Mouse (Mus musculus) layer of hippocampus, adult 18-20 months (tissue): ENCODE data around the gene Rnf130. TPM values are rescaled to one million over a fixed set of nuclear protein-coding genes. Genes with fewer than 3 reads are reported as not detected.

Experiments used
- DNase-seq, 2 experiments: peaks; one replicate each; pipeline ENCODE4 v3.0.0; 2022; ENCODE audit warnings: low spot score in 2 of 2
- long read RNA-seq: library from polyadenylated mRNA; stranded (forward); transcript quantifications from one replicate; pipeline ENCODE4 v2.0.0, GENCODE M21; 2021
- total RNA-seq, 2 experiments: library from RNA; stranded (reverse); gene quantifications; 2 replicates each; pipeline ENCODE4 v1.2.3; 2021

Gene Rnf130
- total RNA-seq = 10 to 100 TPM; 79.9 to 80.8 TPM
- long read RNA-seq, transcript Rnf130-202 (9 exons, 1,502 nt) = major isoform, 26 of 73 reads
- long read RNA-seq, partial matches to known transcripts = 8 of 73 reads
- long read RNA-seq, other reads (novel, unspliced or antisense) = 38 of 73 reads

DNA sequence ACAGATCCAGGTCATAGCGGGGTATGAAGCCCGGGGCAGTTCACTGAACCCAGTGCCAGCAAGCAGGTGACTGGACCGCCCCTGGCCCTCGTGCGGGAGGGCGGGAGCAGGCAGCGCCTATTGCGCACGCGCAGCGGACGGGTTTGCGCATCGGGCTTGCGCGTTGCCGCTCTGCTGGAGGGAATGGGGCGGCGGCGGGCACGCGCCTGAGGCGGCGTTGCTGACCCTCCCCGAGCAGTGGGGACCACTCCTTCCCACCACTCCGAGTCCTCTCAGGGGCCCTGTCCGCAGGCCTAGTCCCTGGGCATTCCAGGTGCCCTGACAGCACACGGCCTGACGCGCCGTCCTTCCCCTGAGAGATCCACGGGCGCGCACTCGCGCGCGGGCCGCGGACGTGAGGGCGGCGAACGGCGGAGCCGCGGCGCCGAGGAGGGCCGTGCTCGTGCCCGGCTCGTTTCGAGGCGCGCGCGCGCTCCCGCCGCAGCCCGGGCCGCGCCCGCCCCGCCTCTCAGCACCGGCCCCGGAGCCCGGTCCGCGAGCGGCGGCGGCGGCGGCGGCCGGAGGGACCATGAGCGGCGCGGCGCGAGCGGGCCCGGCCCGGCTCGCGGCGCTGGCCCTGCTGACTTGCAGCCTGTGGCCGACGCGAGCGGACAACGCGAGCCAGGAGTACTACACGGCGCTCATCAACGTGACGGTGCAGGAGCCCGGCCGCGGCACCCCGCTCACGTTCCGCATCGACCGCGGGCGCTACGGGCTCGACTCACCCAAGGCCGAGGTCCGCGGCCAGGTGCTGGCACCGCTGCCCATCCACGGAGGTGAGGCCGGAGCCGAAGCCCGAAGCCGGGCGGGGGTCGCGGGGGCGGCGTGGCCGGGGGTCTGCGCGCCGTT, at the start of gene Rnf130:
Rnf130 (plus strand) TSS at position 514 of the 888 bp plus-strand sequence.
- peak; percentile 94 to 97 for DNase-seq

DNA sequence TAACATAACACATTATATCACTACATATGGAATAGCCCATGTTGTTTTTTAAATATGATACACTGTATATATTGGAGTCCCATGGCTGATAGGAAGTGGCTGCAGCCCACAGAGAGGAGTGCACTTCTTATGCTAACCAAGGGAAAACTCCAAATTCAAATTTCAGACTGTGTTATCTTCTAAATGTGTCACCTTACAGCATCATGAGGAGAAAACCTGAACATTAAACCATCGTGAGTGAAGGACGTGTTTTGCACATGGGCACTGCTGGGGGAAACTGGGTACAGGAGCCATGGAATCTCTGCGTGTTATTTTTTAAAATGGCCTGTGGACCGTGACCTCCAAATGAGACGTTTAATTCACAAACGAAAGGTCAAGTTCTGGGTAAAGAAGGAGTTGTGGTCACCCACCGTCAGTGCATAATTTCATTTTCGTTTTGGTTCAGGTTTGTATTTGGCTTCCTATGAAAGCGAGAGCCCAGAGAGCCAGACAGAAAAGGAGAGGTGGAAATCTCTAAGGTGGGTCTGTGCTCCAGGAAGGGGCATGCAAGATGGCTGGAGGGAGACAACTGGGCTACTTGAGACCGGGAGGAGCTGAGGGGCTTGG, 47.1 kb upstream of the Rnf130 start:
- DNase-seq = no peak

DNA sequence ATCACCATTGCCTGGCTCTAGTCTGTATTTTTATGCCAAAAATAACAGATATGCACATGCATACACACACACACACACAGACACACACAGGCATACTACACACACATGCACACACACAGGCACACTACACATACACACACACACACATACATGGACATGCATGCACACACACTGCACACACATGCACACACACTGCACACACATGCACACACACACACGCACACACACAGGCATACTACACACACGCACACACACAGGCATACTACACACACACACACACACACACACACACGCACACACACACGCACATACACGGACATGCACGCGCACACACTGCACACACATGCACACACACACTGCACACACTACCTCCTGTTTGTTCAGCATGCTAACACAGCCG, 46.2 kb upstream of the Rnf130 start:
- DNase-seq = no peak

DNA sequence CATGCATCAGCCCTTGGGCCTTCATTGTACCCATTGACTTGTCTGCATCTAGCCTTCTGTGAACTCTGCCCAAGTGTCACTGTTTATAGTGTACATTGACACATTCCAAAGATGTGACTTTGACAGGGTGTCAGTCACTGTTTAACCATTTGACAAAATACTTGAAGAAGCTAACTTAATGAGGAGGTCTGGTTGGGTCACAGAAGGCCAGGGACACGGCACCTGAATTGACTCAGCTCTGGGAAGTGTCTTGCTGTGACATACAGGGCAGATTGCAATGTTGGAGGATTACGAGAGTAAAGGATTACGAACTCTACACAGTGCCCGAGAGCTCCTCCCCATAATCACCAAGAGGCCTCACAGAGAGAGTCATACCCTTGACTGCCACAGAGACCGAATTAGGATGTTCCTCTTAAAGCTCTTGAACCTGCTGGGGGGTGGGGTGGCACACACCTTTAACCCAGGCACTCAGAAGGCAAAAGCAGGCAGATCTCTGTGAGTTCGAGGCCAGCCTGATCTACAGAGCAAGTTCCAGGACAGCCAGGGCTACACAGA, 44.4 kb upstream of the Rnf130 start:
- DNase-seq = no peak

DNA sequence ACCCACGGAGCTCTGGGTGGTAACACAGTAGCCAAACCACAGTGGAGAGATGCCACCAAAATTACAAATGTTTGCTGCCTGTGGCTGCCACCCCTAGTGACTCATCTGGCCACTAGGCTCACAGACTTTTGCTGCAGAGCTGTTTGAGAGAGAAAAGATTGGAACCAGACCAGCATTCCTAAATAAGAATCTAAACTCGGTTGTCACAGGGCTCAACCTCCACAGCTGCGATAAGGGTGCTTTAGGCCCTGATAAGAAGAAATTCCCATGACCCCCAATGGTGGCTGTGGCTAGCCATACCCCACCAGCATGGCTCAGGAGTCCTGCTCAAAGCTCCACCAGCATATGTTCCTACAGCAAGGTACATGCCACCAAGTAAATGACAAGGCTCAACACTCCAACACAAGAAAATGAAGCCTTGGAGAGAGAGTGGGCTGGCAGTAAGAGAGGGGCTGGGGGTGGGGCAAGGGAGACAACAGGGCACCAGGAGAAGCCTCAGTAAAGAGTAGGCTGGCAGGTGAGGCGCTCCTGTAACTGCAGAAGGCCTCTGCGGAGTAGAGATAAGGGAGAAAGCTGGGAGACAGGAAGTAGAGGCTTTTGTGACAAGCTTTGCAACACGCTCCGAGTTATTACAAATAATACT, 43.7 kb upstream of the Rnf130 start:
- no peak for DNase-seq

GRCm38 (mm10) chr11:49982094-49982493, 43.1 kb upstream of the Rnf130 start:
- DNase-seq = no peak

- no peak for DNase-seq
Observed at GRCm38 (mm10) chr11:49982881-49983280, 42.3 kb upstream of the Rnf130 start.

DNA sequence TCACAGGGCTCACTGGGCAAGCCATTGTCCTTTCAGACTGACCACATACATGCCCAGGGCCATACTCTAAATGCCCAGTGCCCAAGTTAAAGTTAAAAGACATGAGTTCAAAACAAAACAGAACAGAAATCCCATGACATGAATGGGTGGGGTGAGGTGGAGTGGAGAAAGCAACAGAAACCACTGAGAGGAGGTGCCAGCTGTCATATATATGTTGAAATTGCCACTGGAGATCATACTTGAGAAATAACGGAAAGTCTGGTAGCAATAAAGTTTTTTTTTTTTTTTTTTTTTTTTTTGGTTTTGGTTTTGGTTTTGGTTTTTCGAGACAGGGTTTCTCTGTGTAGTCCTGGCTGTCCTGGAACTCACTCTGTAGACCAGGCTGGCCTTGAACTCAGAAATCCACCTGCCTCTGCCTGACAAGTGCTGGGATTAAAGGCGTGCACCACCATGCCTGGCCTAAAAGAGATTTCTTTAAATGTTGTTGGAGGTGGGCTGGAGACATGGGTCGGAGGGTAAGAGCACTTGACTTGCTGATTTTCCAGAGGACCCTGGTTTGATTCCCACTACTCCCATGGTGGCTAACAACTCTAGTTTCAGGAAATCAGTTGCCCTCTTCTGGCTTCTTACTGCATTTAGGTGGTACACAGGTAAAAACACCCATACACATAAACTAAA, 41.1 kb upstream of the Rnf130 start:
- no peak for DNase-seq

DNA sequence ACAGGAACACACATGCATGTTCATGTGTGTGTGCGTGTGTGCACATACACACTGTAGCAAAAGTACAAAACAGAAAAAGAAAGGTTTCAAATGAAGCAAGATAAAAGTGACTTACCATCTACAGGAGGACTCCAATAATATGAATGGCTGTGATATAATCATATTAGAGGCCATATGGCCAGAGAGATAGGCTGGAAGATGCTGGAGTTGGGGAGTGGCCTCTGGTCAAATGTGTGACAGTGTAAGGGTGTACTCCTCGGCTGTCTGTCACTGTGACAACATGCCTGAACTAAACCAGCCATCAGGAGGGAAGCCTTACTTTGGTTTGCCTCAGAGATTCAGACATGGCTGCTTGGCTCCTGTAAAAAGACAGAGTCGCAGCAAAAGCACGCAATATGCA, 40.1 kb upstream of the Rnf130 start:
- DNase-seq = no peak

GRCm38 (mm10) chr11:49986277-49987036, 38.7 kb upstream of the Rnf130 start:
- DNase-seq = peak; percentile 12 to 71

DNA sequence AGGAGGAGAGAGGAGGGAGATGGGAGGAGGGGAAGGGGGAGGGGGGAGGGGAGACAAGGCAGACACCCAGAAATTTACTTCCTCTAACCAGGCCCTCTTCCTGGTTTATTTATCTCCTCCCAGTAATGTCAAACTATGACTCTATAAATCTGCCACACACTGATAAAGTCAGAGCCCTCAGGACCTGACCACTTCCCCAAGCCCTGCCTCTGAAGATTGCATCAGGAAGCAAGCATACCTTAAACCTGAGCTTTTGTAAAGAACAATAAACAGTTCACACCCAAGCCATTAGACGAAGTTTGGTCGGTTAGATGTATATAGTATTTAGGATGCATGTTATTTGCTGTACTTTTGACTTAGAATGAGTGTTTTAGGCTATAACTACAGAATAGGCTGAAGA, 30.6 kb upstream of the Rnf130 start:
- no peak for DNase-seq

GRCm38 (mm10) chr11:49996398-49996797, 28.7 kb upstream of the Rnf130 start:
- no peak for DNase-seq

DNA sequence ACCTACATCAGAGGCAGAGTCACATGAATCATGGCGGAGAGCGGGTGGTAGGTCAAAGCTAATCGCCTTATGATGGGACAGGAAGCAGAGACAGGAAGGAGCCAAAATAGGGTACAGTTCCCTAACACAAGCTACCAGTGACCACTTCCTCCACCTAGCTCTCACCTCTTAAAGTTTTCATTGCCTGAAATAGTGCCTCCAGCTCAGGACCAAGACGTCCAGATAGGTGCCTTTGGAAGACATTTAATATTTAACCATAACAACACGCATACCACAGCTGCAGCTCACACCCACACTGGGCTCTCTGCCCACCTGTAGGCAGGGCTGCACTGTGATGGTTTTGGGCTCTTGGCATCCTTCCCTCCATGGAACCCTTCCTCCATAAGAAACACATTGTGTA, 27.8 kb upstream of the Rnf130 start:
- DNase-seq = no peak

DNA sequence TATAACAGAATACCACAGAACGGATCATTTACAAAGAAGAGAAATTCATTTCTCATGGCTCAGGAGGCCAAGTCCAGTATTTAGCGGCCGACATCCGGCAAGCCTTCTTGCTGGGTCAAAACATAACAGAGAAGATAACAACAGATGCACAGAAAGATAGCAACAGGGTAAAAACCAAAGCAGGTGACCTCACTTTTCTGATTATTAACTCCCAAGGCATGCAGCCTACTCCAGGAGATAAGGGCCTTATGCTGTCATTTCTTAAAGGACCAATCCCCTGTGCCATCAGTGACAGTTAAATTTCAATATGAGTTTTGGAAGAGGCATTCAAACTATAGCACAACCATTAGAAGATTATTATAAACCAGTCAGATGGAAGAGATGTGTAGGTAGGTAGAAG, 22.3 kb upstream of the Rnf130 start:
- no peak for DNase-seq

DNA sequence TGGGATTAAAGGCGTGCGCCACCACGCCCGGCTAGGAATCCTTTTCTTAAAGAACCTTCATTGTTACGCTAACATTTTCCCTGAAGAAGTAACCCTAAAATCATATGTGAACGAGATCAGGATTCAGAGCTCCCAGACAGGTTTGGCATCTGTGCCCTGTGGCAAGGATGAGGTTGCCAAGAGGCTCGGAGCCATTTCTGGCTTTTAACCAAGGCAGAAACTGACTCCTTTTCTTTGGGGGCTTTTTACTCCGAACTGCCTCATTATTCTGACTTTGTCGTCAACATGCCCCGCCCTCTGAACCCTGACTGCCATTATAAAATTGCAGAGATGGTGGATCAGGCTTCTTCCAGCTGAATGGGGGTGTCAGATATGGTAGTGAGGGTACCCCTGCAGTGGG, 17.4 kb upstream of the Rnf130 start:
- DNase-seq = no peak

- no peak for DNase-seq
Observed at GRCm38 (mm10) chr11:50008231-50008630, 16.9 kb upstream of the Rnf130 start.

DNA sequence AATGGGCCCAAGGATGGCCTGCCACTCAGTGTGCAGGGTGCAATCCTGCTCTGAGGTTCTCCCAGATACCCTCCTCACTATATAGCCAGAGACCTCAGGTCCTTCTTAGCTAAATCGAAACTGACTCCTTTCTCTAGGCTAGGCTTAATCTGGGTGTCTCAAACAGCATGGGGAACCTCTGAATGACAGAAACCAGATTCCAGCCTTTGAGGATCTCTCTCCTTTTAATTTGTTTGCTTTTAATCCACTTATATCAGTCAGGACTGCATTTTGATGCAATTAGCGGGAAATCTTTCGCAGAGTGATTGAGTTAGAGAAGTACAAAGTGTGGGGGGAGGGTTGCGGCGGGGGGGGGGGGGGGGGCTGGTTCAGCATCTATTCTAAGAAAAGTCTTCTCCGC, 12.1 kb upstream of the Rnf130 start:
- no peak for DNase-seq

DNA sequence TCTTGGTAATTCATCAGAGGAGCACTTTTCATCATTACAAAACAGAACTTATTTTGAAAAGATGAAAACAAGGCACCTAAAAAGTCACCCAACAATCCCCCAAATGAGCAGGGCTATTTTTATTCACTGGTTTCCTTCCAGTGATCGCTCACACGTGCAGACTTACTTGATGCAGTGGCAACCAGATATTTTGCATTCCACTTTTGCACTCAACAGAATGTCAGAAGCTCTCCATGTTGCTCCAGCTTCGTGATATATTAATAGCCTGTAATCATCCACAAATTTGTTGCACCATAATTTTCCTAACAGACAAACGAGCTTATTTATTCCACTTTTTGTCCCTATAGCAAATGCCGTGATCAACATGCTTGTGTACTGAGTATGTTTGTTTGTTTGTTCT, 8.6 kb upstream of the Rnf130 start:
- no peak for DNase-seq

GRCm38 (mm10) chr11:50017511-50017910, 7.6 kb upstream of the Rnf130 start:
- no peak for DNase-seq

DNA sequence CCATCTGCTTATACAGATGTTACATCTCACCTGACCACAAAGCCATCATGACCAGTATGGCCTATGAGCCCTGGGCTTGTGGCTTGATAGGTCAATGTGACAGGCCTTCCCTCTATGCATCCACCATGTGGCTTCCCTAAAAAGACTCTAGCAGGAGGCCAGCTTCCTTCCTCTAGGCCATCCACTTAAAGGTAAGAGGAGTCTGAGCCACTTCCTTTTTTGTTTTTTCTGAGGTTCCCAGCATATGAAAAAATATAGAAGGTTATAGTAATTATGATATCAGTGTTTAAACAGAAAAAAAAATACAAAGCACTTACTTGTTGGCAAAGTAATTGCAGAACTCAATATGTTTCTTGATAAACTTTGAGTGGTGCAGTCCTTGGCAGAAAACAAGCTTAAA, 6.3 kb upstream of the Rnf130 start:
- no peak for DNase-seq
